Mouse (Mus musculus): ENCODE results near the gene Cyth3.

The Cyth3 gene

GRCm38 (mm10) chr5:143669393-143669792 lies 47.1 kb downstream of the Cyth3 start:
- DNase-seq: no peak

GRCm38 (mm10) chr5:143669839-143670238 lies 47.6 kb downstream of the Cyth3 start:
- no peak for DNase-seq

GRCm38 (mm10) chr5:143670740-143671415 lies 48.6 kb downstream of the Cyth3 start:
- no peak for DNase-seq

- no peak for DNase-seq
Observed at GRCm38 (mm10) chr5:143674576-143674975, 52.3 kb downstream of the Cyth3 start.

DNA sequence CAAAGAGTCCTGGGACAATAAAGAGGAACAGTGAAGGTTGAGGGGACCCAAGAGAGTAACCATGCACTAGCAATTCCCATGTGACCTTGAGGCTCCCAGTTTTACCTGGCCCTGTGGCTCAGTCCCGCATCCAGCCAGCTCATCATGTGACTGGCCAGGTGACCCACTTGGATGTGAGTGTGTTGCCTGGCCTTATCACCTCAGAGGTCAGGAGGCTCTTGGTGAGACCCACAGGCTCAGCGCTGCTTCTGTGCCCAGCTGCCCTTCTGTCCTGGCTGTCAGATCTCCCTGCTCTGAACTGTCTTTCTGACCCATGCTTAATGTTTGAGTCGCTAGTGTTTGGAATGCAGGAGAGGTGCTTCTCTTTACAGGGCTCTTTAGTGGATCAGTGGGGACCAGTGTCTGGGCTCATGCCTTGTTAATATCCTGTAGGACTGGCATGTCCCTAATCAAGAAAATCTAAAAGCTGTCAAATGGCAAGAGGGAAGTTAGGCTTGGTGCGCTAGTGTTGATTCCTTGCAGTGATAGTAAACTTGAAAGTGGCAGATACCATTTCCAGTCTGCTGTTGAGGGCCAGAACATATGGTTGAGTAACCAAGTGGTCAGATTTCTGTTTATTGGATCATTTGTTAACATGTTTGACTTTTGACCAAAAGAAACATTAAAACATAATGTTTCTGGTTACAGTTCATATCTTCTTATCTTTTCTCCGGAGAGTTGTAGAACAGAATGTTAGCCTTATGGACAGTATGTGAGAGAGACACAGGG lies 54.2 kb downstream of the Cyth3 start:
- DNase-seq: no peak

DNA sequence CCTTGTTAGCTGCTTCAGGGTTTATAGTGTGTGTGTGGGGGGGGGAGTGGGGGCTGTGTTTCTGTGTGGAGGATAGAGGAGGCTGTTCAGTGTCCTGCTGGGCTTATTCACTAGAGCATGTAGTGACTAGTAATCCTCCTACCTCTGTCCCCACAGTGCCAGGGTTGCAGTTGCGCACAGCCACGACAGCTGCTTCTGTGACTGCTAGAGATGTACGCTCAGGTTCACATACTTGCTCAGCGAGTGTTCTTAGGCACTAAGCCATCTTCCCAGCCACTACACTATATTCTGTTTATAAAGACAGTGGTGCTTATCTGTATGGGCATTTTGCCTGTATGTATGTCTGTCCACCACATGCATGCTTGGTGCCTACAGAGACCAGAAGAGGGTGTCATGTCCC lies 55.1 kb downstream of the Cyth3 start:
- peak; percentile 17 for DNase-seq

GRCm38 (mm10) chr5:143678634-143679271 lies 56.5 kb downstream of the Cyth3 start:
- no peak for DNase-seq

- DNase-seq: no peak
Observed at GRCm38 (mm10) chr5:143679654-143680053, 57.4 kb downstream of the Cyth3 start.

DNA sequence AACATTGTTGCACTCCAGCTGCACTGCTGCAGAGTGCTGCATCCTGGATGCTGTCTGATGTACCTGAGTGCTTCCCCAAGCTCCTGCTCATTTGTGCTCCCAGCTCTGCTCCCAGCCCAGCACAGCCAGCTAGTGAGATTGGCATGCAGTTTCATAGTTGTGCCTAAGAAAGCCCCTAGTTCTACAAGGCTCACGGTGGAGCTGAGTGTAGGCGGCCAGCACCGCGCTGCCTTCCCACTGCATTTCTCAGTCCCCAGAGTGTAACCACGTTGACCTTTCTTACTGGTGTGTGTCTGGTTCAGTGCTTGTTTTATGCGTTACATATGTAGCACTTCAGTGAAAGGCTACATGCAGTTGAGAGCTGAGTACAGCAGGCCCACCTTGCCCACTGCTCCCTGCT lies 61.4 kb downstream of the Cyth3 start:
- DNase-seq: no peak

DNA sequence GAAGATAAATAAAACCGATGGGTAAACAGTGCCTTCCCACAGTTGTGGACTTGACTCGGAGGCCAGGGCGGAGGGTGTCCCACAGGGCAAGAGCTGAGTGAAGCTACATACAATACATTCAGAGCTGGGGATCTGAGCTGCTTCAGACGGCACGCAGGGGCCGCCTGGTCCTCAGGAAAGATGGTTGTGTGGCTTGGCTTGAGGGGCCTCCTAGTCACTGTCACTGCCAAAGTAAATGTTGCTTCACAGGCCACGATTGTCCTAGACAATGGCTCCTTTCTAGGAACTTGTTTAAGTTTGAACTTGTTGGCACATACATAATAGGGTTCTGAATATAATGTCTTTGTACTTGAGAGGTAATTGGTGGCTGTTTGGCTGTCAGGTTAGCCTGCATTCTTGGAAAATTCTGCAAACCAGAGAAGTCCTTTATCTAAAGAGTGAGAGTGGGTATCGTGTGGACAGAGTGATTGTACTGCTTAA lies 62.7 kb downstream of the Cyth3 start:
- DNase-seq: no peak

GRCm38 (mm10) chr5:143686456-143686855 lies 64.2 kb downstream of the Cyth3 start:
- DNase-seq: no peak

DNA sequence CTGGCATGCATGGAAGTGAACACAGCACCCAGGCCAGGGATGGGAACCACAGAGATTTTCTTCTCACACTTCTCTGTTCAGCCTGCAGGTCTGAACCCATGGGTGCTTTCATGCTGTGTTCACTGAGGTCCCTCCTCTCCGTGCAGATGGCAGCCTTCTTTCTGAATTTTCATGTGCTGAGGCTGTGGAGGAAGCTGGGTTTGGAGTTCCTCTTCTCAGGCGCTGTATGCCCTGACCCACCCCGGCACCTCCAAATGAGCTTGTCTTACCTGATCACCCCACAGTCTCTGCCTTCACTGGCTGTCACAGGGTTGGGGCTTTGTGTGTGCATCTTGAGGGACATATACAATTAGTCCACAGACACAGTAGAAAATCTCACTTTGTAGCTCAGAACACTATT lies 65.3 kb downstream of the Cyth3 start:
- DNase-seq: no peak

- no peak for DNase-seq
Observed at GRCm38 (mm10) chr5:143690392-143690791, 68.1 kb downstream of the Cyth3 start.

GRCm38 (mm10) chr5:143690926-143691325 lies 68.7 kb downstream of the Cyth3 start:
- no peak for DNase-seq

DNA sequence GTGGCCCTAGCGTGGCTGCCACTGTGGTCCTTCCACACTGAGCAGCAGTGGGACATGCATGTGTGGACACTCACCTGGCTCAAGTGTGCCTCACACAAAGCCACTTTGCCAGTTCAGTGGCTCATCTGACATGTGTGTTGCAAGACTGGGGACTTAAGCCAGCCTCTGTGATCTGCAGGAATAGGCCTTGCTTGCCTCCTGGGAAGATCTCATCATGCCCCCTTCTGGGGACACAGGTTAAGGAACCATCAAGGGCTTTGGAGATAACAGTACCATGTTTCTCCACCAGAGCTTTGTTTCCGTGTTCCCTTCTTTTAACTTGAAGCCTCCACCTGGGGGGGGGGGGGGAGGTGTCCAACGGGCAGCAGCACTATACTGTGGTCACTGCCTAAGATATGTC lies 74.1 kb downstream of the Cyth3 start:
- peak; percentile 55 for DNase-seq

GRCm38 (mm10) chr5:143698454-143698853 lies 76.2 kb downstream of the Cyth3 start:
- DNase-seq: no peak

DNA sequence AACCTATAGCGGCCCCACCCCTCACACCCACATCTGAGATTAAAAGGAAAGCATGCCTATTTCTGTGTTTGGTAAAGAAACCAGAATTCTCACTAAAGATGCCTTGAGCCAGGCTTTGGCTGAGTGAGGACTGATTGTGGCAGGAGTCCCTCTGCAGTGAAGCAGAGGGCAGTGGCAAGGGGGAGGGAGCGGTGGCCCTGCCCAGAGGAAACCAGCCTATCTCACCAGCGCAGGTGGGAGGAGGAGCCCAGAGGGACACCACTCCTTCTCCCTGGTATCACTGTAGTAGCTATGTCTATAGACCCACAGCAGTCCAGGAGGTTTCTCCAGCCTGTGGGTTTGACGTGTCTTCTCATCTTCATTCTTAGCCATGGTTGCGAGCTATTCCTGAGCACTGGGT lies 78.0 kb downstream of the Cyth3 start:
- DNase-seq: no peak

DNA sequence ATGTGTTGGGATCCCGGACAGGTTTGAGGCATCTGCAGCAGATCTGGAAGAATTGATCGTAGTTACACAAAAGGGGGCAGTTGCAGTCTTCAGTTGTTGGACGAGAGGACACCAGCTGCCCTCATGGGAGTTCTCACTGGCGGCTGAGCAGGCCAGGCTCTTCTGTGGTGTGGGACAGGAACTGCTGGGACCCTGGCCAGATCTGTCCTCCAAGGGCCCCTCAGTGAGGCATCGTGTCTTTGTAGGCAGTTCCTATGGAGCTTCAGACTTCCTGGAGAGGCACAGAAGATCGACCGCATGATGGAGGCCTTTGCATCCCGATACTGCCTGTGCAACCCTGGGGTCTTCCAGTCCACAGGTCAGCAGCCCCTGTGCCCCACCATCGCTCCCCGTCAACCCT lies 78.8 kb downstream of the Cyth3 start:
- DNase-seq: no peak

GRCm38 (mm10) chr5:143704875-143705658 lies 82.8 kb downstream of the Cyth3 start:
- no peak for DNase-seq

- DNase-seq: no peak
Observed at GRCm38 (mm10) chr5:143705659-143705982, 83.4 kb downstream of the Cyth3 start.

- DNase-seq: peak; percentile 89
Observed at GRCm38 (mm10) chr5:143706030-143706821, 84.0 kb downstream of the Cyth3 start.

DNA sequence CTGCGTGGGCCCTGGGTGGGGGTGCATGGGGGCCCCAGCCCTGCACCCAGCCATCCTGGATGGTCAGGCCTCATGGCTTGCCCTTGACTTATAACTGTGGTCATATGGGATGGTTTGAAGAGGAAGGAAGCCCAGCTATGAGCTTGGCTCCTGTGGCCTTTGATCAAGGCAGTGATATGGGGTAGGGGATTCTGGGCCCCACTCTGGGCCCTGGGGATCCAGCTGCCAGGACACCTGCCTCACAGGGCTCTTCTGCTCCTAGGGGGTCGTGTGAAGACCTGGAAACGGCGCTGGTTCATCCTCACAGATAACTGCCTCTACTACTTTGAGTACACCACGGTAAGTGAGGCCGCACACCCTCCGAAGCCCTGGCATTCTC lies 84.6 kb downstream of the Cyth3 start:
- no peak for DNase-seq
